Mouse (Mus musculus) thymus, postnatal 0 days (tissue): ENCODE data around the gene Cecr2. TPM values are rescaled to one million over a fixed set of nuclear protein-coding genes. Genes with fewer than 3 reads are reported as not detected.
A peak's percentile ranks its signal among the peaks of the same experiment; 100 is the strongest.
"Not testable (repeated sequence)": the region's sequence is repeated elsewhere in the genome, so short reads cannot be mapped to it uniquely, and the experiment has no call there.

Experiments used
- DNase-seq: peaks from one replicate; pipeline ENCODE4 v3.0.0-alpha.2; 2015; ENCODE audit warnings: low spot score
- polyA plus RNA-seq: library from polyadenylated mRNA; unstranded; fragments of >200 nt; fragmentation: Nextera tagmentation; extraction: Ambion mirVana; gene quantifications from 2 replicates; pipeline ENCODE4 v1.2.1, GENCODE M21; 2015

Cecr2 gene
- polyA plus RNA-seq = 0.68 and 0.75 TPM in 2 replicates

DNA sequence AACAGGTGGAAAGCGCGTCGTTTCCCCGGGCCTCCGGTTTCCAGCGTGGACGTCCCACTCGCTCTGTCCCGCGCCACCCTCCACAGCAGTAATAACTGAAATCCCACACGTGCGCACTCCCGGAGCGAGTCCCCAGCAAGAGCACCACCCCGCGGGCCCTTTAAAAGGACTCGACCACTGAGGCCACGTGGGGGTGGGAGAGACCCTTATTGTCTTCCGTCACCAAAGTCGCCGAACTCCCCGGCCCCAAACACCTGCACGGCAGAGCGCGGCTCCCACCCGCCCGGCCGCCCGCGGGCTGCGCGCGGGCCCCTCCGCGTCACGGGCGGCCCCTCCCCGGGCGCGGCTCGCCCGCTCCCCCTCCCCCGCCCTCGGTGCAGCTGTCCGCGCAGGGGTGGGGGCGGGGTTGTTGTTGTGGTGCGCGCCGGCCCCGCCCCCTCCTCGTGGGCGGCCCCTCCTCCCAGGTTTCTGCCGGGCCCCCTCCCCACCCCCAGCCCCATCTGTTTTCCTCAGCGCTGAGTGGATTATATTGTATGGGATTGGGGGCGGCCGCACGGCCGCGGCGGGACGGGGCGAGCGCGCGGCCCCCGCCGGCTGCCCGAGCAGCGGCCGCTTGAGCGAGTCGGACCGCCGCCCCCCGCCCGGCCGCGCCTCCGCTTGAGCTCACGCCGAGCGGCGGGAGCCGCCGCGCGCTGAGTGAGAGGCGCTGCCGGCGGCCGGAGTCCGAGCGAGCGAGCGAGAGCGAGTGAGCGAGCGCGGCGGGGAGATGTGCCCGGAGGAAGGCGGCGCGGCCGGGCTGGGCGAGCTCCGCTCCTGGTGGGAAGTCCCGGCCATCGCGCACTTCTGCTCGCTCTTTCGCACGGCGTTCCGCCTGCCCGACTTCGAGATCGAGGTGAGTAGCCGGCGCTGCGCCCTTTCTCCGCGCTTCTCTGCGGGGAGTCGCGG lies at the start of gene Cecr2:
Cecr2 (plus strand) TSS at position 554 of the 945 bp plus-strand sequence.
- peak; percentile 83 for DNase-seq

DNA sequence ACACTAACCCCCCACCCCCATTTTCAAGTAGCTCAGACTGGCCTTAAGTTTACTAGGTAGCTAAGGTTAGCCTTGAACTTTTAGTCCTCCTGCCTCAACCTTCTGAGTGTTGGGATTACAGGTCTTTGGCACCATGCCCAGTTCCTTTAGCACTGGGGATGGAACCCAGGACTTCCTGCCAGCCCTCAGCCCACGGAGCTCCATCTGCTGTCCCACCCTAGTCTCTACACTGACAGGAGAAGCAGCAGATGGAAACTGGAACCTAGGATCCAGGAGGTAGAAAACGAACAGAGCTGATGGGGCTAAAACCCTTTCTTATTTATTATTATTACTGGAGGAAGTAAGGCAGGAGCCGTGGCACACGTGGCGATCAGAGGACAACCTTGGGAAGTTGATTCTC lies 48.6 kb upstream of the Cecr2 start:
- DNase-seq = no peak

DNA sequence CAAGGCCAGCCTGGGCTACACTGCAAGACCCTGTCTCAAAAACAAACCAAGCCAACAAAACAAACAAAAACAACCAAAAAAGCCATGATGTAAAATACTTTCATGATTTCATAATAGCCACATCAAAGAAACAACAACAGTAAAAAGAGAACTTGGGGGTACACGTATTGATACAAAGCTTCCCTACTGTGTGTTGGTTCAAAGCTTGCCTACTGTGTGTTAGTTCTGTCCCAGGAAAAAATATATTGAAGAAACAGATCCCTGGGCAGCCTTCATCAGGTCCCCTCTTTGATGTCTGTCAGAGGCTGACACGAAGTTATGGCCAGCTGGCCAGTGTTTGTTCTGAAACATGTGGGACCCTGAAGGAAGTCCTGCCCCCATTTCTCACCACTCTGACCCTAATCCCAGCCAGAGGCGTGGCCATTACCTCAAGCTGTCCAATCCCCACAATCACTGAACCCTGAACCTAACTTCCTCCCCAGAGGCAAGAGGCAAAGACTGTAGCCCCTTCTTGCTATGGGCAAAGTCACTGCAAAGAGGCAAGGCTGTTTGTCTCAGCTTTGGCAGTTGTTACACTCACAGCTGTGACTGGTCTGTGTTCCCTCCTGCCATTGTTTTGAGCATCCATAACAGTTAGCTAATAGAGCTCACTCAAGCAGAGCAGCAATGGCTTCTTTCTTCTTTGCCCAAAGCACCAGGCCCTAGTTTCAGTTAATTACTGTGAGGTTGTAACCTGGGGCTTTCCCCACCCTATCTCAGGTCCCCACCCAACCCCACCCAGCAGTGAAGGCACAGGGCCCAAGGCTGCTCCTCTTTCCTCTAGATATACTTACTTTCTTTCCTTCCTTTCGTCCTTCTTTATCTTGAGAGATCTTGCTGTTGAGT lies 47.4 kb upstream of the Cecr2 start:
- DNase-seq = no peak

DNA sequence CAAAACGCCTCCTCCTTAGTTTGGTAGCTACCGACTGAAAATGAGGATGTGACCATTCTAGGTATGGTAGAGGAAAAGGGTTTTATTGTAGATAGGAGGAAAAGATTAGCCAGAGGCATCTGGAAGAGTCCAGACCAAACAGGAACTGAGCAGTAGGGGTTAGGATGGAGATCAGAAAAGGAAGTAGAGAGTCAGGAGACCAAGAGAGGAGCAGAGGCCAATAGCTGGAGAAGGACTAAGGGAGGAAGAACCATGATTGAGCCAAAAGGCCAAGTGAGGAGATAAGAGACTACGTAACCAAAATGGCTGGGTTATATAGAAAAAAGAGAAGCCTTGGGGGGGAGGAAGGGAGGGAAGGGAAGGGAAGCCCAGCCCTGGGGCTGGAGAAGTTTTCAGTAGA lies 46.0 kb upstream of the Cecr2 start:
- no peak for DNase-seq

DNA sequence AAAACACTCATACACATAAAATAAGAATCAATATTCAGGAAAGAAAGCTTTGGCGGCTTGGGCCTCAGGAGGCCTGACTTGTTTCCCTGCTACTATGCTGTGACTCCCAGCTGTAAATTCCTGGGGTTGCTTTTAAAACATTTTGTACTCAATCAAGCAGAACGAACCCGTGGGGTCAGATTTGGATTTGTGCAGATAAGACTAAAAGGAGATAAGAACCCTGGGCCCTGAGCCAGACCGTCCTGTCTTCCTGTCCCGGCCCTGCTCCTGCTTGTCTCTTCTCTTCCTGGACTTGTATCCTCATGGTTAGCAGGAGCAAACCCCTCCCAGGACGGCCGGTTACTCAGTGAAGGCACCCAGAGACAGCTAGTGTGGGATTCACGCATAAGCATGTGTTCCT lies 41.1 kb upstream of the Cecr2 start:
- DNase-seq = no peak

DNA sequence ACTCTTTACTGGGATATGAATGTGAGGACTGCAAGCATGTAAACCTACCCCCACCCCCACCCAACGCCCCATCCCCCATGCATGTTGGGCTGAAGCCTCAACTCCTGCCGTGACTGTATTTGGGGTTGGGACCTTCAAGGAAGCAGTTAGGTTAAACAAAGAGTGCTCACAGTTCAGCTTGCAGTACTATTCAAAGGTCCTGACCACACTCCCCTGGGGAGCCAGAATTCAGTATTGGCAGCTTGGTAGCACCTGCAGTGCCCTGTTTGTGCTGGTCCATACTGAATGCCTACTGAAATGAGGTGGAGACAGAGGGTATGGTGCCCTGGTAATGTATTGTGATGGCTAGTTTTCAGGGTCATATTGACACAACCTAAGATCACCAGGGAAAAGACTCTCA lies 39.1 kb upstream of the Cecr2 start:
- DNase-seq = no peak

DNA sequence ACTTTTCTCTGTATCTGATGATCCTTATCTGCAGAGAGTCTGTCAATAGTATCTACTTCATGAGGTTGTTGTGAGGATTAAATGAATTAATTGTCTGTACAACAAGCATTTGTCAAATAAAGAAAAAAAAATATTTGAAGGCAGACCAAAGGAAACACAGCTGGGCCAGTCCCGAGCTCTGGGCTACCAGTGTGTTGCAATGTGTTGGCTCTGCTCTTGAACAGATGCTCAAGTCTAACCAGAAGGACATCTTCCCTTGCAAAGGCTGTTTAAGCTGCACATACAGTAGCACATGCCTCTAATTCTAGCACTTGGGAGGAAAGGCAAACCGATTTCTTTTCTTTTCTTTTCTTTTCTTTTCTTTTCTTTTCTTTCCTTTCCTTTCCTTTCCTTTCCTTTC lies 37.2 kb upstream of the Cecr2 start:
- no peak for DNase-seq

DNA sequence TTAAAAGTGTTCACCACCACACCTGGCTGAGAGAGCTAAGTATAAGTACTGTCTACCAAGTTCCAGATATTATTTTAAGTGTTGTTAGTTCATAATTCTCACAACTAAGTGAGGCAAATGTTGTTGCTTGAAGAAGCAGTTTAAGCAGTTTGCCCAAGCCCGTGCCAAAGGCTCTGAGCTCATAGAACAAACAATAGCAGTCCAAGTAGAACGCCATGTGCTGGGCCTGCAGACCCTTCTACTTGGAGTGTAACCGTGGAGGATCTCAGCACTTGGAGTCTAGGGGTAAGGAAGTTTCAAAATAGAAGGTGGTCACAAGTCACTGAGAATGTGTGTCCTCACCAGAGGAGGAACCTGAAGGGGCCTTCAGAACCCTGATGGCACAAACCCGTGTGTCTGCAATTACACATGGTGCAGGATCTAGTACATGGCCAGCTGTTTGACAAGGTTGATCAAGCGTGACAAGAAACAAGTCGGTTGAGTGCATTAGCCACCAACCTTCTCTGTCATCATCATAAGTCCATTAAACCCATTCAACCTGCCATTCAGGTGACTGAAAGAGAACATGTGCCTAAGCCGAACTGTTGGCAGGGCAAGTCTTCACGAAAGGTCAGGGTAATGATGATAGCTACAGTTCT lies 30.7 kb upstream of the Cecr2 start:
- no peak for DNase-seq

DNA sequence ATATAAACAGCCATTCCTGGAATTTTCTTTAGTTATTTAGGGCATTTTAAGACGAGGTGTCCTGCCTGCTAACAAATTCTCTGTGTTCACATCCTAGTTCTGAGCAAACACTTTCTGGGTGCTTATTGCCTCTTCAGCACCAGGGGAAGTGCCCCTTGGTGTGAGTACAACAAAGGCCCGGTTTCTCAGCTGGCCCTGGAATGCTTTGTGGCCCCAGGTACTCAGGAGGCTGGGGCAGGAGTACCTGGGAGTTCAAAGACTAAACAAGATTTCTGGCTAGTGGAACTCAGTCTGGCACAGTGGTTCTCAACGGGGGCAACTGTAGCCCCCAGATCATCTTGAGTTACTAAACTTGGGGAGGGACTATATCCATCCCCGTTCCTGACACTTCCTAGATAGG lies 26.6 kb upstream of the Cecr2 start:
- DNase-seq = no peak

DNA sequence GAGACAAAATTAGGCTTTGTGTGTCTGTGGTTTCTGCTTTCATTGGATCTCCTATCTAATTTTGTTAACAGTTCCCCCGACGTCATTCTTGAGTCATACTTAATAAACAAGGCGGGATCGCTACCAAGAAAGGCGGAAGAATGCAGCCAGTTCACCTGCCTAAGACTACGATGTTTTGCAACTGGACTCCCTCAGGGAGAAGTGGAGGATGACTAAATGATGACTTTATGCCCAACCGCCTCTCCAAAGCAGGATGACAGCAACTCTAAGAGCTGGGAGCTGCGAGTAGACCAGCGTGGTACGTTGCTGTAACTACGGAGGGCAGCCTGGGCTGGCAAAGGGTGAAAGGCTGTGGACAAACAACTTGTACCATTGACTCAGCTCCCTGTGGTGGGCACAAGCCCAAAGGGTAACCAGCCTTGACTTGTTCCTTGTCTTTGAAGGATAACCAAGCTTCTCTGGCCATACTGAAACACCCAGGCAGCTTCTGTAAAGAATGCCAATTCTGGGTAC lies 24.2 kb upstream of the Cecr2 start:
- DNase-seq = no peak

DNA sequence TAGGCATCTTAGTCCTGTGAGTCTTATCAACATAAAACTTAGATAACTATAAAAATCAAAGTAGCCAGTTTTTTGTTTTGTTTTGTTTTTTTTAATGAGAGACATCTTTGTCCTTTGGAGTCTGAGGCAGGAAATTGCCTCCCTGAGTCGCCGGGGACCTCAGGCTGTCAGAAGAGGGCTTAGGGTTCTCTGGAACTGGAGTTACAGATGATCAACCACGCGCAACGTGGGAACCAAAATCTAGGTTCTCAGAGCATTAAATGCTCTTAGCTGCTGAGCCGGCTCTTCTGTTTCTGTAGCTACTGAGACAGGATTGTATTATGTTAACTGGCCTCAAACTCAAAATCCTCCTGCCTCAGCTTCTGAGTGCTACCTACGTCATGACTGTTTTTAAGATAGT lies 22.4 kb upstream of the Cecr2 start:
- DNase-seq = no peak

DNA sequence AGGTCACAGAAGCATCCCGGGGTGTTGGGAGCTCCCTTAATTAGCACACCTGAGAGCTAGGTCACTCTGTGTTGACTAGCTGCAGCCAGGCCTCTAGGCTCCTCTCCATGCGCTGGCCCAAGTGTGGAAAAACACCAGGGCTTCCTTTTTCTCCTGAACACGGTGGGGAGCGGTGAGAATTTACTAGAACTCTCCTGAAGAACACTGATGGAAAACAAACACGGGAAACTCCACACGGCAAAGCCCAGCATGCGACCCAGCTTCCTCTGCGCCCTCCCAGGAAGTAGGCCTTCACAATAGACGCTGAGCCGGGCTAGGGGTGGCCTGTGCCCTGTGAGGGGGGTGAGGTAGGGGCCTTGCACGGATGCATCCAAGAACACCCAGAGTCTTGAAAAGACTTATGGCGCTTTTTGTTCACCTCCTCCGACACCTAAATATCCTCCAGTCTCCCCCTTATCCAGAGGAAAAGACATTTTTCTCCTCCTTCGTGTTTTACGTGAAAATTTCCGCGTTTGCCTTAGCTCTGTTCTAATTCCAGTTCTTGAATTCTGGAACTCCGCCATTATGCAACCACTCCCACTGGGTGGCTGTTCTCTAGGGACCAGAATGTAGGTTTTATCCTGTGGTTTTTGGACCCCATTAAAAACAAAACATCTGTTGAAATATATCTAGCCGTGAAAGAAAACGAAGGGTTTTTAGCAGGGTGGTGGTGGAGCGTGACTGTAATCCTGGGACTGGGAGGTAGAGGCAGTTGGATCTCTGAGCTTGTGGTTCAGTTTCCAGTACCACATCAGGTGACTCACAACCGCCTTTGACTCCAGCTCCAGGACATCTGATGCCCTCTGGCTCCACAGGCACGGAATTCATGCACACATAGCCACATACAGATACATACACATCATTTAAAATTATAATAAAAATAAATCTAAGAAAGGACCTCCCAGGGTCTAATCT lies 21.5 kb upstream of the Cecr2 start:
- no peak for DNase-seq

DNA sequence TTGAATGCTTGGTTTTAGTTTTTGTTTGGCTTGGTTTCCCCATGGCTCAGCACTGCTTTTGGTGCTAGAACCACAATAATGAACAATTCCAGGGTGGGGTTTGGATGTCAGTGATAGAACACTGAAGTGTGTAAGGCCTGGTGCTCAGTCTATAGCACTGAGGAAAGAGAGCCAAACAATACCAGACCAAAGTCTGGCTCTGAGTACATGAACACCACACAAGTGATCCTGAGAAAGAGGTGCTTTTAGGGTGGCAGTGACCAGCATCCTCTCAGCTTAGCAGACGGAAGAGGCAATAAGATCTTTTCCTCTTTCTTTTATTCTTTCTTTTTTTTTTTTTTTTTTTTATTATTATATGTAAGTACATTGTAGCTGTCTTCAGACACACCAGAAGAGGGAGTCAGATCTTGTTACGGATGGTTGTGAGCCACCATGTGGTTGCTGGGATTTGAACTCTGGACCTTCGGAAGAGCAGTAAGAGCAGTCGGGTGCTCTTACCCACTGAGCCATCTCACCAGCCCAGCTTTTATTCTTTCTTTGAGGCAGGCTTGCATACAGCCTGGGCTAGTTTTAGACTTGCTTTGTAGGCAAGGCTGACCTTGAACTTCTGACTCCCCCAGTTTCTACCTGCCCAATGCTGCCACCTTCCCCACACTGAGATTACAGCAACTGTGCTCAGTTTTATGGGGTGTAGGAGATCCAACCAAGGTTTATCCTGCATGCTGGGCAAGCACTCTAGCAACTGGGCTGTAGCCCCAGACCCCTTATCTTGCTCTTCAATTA lies 18.7 kb upstream of the Cecr2 start:
- DNase-seq = not testable (repeated sequence)

DNA sequence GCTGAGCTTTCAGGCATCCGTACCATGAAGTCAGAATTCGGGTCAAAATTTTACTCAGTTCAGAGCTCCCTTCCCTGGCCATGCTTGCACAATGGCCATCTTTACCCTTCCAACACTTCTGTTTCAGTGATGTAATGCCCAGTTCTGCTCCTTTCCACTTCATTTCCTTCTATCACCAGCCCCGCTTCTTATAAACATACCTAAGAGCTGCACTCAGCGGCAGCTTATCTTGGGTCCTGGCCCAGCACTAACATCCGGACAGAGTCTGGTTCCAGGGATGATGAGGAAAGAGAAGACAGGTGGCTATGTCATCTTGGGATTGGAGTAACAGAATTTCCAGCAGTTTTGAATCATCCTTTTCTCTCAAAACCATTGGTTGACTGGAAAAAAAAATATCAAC lies 18.0 kb upstream of the Cecr2 start:
- no peak for DNase-seq

DNA sequence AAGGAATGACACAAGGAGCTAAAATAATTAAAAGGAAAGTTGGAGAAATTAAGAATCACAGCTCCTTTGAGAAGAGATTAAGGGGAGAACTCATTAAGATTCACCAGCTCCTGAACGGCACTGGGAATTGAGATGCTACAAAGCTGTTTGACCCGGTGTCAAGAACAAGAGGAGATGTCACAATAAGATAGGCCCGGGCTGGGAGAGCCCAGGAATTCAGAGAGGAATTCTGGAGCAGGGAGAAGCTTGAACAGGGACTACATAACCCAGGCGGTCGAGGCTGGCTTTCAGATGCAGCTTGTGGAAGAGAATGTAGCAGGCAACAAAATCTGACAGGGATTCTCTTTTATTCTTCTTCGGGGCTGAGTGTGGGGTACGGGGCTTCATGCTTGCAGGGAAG lies 13.5 kb upstream of the Cecr2 start:
- DNase-seq = no peak

DNA sequence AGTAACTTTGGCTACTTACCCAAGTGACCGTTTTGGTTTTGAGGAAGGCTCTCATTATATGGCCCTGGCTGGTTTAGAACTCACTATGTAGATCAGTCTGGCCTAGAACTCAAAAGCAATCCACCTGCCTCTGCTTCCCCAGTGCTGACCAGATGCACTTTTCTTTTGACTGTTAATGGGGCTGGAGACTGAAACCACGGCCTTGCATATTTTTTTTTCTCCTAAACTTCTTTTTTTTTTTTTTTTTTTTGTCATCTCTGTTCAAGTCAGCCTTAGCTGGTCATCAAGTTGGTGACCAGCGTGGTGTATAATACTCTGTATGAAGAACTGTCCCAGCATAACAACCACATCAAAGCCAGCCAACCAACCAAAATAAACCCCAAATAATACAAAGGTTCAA lies 10.5 kb upstream of the Cecr2 start:
- DNase-seq = no peak

DNA sequence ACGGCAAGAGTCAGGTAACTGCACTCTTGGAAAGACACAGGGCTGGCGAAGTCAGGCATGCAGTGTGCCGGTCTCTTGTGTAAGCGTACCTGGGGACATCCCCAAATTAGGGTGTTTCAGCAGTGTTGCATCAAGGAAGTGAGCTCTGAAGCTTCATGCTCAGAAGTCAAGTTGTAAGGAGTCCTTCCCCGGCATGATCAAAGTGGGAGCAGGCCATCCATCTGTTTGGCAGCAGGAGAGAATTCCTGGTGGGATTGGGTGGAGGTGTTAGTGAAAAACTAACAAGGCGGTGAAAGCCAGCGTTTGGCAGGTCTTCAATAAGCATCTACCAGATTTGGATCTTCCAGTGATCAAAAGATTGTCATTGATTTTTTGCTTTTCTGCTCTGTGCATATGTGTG lies 7.3 kb upstream of the Cecr2 start:
- DNase-seq = no peak

DNA sequence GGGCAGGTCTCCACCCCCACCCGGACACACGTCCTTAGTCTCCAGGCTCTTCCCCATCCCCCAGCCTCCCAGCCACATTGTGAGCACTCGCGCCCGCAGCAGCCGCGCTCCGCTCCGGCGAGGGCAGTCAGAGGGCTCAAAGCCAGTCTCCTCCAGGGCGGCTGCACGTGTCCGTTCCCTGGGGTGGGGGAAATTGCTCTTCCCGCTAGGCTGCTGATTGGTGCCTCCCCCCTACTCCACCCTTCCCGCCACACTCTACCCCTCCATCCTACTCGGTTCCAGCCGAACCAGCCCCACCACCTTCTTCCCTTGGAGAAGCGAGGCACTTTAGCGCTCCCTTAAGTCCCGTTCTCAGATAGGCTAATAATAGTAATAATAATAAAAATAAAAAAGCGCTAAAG lies 754 bp upstream of the Cecr2 start:
- peak; percentile 34 for DNase-seq

DNA sequence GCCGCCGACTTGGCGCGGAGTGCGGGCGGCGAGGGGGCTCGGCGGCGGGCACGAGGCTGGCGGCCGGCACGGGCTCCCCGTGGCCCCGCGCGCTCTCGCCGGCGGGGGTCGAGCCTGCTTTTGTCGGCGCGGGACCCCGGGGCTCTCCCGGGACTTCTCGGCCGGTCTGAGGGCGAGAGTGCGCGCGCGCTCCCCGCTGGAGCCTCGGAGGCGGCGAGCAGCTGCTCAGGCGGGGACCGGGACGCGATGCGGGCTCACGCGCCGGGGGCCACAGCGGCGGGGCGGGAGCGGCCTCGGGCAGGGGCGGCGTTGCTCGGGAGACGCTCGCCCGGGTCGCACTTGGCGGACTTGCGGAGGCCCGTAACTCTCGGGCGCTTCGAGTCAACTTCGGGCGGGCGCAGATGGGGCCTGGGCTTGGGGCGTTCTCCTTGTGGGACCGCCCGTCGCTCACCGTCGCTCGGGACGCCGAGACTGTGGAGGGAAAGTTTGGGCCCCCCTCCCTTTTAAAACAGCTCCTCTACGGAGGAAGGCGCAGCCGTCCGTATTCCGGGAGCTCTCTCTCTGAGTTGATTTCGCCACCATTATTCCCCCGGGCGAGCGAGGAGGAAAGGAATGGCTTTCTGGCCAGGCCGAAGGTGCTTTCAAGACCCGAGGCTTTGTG lies 722 bp downstream of the Cecr2 start:
- DNase-seq = peak; percentile 35
